Mouse (Mus musculus) 3T3-L1 (cell line): ENCODE results near the gene Tlr12.
"Not testable (repeated sequence)": the region's sequence is repeated elsewhere in the genome, so short reads cannot be mapped to it uniquely, and the experiment has no call there.

Source experiments
- DNase-seq: peaks from one replicate; pipeline ENCODE4 v3.0.0-alpha.2; 2015; ENCODE audit warnings: low read depth, low spot score

Tlr12 gene

DNA sequence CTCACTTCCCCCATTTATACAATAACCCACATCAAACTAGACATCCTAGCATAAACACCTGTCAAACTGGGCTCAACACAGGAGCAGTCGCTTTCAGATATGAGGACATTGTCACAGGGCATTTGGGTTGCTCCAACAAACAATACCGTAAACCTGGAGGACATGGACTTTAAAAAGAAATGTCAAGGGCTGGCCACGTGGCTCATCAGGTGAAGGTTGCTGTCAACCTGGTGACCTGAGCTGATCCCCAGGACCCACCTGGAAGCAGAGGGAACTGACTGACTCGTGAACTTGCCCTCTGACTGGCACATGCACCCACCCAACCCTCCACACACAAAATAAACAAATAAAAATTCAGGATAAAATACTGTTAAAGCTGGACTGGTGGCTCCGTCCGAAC is 2.2 kb upstream of the Tlr12 start:
- DNase-seq, result no peak

DNA sequence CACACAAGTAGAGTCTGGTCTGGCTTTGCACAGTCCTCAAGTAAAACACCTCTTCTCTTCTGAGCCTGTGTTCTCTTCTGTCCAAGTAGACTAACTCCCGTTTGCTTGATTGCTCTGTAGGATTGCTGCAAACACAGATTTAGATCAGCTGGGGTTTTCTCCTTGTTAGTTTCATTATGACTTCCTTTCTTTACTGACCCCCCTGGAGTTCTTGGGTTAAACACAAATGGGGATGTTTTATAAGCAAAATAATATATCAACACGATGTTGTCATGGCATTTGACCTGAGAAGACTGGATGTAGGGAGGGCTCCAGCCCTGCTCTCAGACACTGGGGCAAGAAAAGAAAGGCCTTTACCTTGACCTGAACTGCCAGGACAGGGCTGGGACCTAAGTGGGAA is 544 bp upstream of the Tlr12 start:
- no peak for DNase-seq

DNA sequence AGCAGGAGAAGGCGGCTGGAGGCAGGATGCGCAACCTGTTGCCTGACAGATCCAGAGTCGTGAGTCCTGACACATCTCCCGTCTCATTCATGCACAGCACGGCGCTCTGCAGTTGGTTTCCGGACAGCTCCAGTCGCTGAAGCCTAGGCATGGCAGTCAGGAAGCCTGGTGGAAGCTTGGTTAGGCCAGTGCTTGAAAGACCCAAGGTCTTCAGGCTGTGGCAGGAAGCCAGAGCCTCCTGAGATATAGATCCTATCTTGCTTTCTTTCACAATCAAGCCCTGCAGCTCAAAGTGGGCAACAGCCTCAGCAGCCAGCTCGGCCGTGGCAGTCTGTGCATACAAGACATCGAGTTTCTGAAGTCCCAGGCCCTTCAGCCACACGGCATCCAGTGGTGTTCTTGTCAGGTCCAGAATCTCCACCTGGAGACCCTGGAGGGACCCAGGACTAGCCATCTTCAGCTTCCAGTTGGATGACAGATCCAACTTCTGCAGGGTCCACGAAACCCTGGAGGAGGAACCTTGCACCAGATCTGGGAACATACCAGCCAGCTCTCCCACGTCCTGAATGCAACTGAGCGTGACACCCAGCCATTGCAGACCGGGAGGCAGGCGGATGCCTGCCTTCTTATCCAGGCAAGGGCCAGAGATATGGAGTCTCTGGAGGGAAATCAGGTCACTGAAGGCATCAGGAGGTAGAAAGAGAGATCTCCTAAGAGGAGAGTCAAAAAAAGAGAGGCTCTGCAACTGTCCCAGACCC is 877 bp downstream of the Tlr12 start:
- no peak for DNase-seq

DNA sequence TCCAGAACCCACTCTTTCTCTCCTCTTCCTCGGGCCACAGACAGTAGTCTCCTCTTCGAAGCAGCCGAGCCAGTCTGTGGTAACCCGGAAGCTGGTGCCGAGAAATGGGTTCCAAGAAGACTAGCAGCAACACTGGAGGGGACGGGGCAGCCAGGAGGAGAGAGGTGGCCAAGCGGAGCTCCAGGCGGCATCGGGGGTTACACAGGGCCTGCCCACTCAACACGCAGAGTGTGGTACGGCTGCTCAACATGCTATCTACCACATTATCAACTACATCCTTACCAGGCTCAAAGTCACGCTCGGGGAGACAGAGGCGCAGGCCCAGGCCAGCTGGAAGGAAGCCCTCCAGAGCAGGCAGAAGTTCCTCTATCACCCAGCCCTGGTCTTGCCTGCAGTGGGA is 2.7 kb downstream of the Tlr12 start:
- DNase-seq, result no peak

DNA sequence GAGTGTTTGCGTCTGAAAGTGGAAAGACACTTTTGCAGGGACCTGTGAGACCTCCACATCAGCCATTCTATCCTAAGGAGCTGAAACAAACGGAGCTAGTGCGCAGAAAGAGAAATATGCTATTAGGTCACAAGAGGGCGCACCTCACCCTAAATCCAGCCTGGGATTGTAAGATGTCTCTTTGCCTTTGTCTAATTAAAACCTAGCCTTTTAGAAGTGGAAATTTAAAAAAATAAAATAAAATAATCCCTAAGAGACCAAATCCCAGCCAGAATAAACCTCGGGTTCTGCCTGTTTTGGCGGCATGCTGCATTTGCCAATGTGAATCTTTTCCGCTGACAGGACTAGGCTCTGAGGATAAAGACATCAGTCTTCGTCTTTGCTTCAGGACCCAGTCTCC is 5.1 kb downstream of the Tlr12 start:
- peak; percentile 79 for DNase-seq

DNA sequence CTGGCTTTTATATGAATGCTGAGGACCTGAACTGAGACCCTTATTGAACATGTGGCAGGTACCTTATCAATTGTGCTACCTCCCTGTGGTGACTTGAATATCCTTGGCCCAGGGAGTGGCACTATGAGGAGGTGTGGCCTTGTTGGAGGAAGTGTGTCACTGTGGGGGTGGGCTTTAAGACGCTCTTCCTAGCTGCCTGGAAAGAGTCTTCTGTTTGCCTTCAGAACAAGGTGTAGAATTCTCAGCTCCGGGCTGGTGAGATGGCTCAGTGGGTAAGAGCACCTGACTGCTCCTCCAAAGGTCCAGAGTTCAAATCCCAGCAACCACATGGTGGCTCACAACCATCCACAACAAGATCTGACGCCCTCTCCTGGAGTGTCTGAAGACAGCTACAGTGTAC is 6.7 kb downstream of the Tlr12 start:
- not testable (repeated sequence) for DNase-seq

DNA sequence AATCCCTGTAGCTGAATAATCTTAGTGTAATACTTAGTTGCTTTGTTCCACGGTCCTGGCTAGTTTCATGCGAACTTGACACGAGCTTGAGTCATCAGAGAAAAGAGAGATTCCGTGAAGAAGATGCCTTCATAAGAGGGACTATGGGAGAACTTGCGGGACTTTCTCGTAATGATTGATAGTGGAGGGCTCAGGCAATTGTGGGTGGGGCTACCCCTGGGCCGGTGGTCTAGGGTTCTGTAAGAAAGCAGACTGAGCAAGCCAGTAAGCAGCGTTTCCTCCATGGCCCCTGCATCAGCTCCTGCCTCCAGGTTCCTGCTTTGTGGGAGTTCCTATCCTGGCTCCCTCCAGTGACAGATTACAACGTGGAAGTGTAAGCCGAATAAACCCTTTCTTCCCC is 7.7 kb downstream of the Tlr12 start:
- DNase-seq, result peak; percentile 5

DNA sequence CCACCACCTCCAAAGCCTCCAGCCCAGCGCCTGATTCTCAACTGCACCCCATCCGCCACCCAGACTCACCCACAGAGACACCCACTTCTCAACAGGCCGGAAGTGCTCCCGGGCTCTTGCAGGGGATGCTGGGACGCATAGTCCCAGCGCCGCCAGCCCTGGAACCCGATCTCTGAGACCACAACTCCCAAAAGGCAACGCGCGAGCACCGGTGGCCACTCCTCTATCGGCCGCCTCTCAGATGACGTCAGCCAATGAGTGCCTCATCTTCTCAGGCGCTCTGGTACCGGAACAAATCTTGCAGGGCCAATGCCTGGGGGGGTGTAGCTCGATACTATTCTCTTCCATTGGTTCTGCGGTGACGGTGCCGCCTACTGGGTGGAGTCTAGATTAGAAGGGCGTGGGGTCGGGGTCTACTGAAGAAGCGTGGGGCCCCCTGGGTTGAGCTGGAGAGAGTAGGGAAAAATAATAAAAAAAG is 8.5 kb downstream of the Tlr12 start, which contains the start of gene Zscan20:
TSS of gene Zscan20 (minus strand) at position 174 of the 478 bp plus-strand sequence.
- peak; percentile 99 for DNase-seq

DNA sequence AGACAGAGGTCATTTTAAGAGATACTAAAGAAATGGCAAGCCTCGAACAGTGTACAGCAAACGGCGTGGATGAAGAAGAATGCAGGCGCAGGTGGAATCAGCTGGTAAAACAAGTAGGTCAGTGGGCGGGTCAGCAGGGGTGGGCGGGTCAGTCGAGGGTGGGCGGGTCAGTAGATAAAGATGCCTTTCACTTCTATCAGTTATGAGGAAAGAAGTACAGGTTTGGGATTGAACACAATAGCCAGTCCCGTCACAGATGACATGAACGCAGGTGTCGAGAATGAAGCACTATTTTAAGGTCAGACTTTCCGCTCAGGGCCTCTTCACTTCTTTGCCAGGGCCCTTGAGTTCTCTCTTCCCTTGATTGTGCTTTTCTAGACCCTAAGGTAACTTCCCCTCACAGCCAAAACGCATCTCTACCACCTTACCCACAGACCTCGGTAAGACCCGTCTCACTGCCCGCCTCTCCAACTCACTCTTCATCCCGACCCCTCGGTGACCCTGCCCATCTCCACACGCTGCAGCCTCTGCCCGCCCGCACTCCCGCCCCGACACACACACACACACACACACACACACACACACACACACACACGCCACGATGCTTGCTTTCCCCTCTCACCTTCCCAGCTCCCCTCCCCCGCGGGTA is 9.0 kb downstream of the Tlr12 start:
- peak; percentile 24 for DNase-seq

DNA sequence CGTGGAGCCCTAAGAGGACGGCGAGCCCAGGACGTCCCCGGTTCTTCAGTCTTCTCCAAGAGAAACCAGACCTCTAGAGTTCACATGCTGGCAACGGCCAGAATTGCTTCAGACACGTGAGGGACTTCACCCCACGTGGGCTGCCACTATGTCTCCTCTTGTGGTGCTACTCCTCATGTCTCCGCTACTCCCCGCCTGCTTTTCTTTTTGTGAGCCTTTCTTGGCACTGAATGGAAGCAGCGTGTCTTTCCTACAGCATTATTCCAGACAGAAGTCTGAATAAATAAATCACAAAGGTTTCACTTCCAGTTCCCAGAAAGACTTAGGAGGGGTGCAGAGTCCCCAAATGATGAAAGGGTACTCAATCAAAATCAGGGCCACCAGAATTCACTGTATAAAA is 10.8 kb downstream of the Tlr12 start:
- no peak for DNase-seq

DNA sequence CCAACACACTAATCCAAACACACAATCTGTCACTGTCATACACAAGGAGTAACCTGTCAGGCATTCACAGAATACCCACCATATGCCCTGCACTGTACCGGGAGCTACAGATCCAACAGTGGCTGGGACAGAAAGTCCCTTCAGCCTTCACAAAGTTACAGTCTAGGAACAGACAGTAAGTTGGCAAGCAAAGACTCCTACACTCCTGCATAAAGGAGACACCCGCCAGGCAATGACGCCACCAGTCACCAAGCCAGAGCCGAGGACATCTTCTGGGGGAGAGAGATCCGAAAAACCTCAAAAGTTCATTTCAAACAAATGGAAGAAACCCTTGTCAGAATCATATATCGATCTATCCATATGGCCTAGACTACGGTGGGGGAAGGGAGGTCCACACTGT is 11.8 kb downstream of the Tlr12 start:
- DNase-seq, result no peak

DNA sequence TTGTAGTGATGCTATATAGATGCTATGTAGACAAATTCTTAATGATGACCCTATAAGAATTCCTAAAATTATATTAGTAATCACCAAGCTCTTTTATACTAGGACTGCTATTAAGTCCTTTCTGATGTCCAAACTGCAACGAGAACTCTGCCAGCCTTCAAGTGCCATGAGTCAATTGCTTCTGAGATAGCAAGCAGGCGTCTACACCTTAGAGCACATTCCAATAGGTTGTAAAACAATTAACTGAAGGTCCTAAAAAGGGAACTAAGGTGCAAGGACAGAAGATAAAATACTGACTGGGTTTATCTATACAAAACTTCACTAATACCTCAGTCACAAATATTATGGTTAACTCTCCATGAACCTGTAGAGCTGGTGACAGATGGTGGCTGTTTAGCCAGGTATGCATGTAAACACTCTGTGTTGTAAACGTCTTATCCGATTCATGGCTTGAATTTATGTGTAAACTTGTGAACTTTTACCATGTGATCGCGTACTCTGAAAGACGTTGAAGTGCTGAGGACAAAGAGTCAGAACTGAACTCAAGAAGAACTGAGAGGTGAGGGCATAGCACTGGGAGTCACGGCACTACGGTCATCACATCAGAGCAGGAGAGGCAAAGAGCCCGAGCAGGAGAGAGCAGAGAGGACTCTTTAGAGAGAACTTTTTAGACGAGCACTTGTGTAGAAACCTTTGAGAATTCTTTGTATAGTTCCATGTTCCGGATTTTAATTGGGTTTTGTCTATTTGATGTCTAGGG is 20.4 kb downstream of the Tlr12 start:
- no peak for DNase-seq

DNA sequence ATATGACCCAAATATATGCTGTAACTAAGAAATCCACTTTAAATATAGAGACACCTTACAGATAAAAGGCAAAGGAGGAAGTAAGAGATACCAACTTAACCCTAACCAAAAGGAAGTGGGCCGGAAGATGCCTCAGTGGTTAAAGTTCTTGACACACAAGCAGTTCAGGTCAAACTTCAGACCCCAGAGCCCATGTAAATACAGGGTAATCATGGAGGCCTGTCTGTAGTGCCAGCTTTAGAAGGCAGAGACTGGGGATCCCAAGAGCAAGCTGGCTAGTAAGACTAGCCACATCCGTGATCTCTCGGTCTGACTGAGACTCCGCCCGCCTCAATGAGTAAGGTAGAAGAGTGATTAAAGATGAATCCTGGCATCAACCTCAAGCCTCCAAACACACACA is 24.4 kb downstream of the Tlr12 start:
- DNase-seq, result no peak

DNA sequence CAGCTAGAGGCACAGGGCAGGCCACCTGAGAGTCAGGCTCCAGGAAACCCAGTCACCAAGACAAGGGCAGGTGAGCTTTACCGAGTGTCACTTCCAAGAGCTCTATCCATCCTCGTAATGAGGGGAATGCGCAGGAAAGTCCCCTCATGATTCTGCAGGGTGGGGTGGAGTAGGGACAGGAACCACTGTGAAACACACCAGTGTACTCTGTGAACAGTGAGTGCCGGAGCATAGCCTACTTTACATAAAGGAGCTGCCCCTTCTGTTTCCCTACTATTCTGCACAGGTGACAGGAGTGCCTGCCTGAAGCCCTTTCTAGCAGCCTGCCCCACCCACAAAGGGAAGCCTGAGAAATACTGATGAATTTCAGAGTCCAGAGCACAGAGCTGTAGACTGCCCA is 25.1 kb downstream of the Tlr12 start:
- DNase-seq, result no peak

DNA sequence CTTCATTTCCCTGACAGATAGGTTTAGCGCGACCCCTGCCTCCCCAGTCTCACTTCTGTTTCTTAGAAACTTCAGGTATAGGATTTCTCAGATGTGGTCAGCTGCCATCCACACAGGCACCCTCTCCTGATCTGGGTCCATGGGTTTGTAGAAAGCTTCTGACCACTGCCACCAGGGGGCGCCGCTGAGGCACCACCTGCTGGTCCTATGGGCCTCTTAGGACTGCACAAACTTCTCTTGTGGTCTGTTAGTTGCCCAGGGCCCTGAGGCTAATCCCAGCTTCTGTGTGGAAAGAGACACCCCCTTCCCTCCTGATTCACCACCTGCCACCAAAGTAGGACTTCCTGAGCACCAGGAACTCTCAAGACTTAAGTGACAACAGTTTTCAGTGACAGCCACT is 39.2 kb downstream of the Tlr12 start:
- DNase-seq, result peak; percentile 5

DNA sequence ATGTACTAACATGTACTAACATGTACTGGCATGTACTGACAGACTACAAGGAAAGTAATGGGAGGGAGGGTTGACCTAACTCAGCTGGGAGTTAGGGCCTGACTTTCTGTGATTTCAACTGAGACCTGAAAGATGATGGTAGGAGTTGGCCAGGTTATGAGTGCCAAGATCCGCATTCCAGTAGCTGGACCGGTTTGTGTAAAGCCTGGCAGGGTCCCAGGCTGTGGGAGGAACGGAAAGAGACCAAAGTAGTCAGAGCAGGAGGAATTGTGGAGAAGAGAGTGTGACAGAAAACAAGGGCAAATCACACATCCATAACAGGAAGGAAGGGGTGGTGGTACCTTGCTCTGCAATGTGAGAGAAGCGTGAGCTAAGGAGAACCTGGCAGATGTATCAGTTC is 42.6 kb downstream of the Tlr12 start:
- peak; percentile 2 for DNase-seq
